Mouse (Mus musculus) MEL (cell line): ENCODE measurements at regions not wholly inside any gene's neighbourhood (a gene's known extent, or its start where the extent isn't known, plus 50 kb on each side); places are given as distances from the start of the nearest gene placed in this dataset.

Experiments
- DNase-seq: peaks from one replicate; pipeline ENCODE4 v3.0.0; 2011; ENCODE audit warnings: low read depth, low spot score
- H3K27ac ChIP-seq: 2 replicates; pipeline ENCODE4 v1.5.1; 2012; ENCODE audit warnings: low read depth, mild to moderate bottlenecking, control low read depth, low read length, moderate library complexity; ENCODE audit not compliant: control insufficient read depth
- H3K27me3 ChIP-seq, 2 experiments: fragments of 150-350 bp in 1 of 2; sonication (generic) in 1 of 2; 2 replicates each; pipeline ENCODE4 v1.6.1; 2012; ENCODE audit warnings: low read length in 2 of 2, mild to moderate bottlenecking in 2 of 2, improper control_type of control experiment in 1 of 2, moderate library complexity in 1 of 2; ENCODE audit not compliant: insufficient read depth in 2 of 2, control insufficient read depth in 1 of 2
- H3K36me3 ChIP-seq, 2 experiments: 2 replicates each; pipeline ENCODE4 v1.6.1; 2012 to 2014; ENCODE audit warnings: low read length in 2 of 2, improper control_type of control experiment in 1 of 2, inconsistent platforms in 1 of 2, mild to moderate bottlenecking in 1 of 2; ENCODE audit not compliant: insufficient read depth in 2 of 2, control insufficient read depth in 1 of 2
- H3K4me1 ChIP-seq, 2 experiments: fragments of 150-350 bp in 1 of 2; sonication (generic) in 1 of 2; 2 replicates each; pipeline ENCODE4 v1.6.1; 2012; ENCODE audit warnings: low read length in 2 of 2, improper control_type of control experiment in 1 of 2, mild to moderate bottlenecking in 1 of 2; ENCODE audit not compliant: insufficient read depth in 2 of 2, control insufficient read depth in 1 of 2
- H3K4me3 ChIP-seq, 2 experiments: fragments of 150-350 bp in 1 of 2; sonication (generic) in 1 of 2; 2 replicates each; pipeline ENCODE4 v1.5.1; 2012; ENCODE audit warnings: low read depth in 2 of 2, low read length in 2 of 2, mild to moderate bottlenecking in 2 of 2, moderate library complexity in 2 of 2, control low read depth in 1 of 2, improper control_type of control experiment in 1 of 2; ENCODE audit not compliant: control insufficient read depth in 1 of 2, insufficient read depth in 1 of 2
- H3K79me2 ChIP-seq: 2 replicates; pipeline ENCODE4 v1.6.1; 2012; ENCODE audit warnings: mild to moderate bottlenecking, low read length, moderate library complexity; ENCODE audit not compliant: control insufficient read depth, poor library complexity, insufficient read depth
- H3K9ac ChIP-seq: 2 replicates; pipeline ENCODE4 v1.6.1; 2012; ENCODE audit warnings: low read depth, mild to moderate bottlenecking, control low read depth, low read length, moderate library complexity; ENCODE audit not compliant: control insufficient read depth, poor library complexity, severe bottlenecking
- H3K9me3 ChIP-seq: fragments of 150-350 bp; sonication (generic); replicated peaks from 2 replicates; pipeline ENCODE4 v1.6.1; 2012; ENCODE audit warnings: mild to moderate bottlenecking, low read length, improper control_type of control experiment, moderate library complexity; ENCODE audit not compliant: insufficient read depth
- CHD1 ChIP-seq: IDR thresholded peaks from 2 replicates; pipeline ENCODE4 v1.6.1; 2012; ENCODE audit warnings: low read depth, mild to moderate bottlenecking, inconsistent platforms, low read length, improper control_type of control experiment
- CHD2 ChIP-seq: IDR thresholded peaks from 2 replicates; pipeline ENCODE4 v1.6.1; 2011; ENCODE audit warnings: low read length, improper control_type of control experiment
- CTCF ChIP-seq, 3 experiments: IDR thresholded peaks in 2 of 3; conservative IDR thresholded peaks in 1 of 3; 2 replicates each; pipeline ENCODE4 v1.5.1; 2011 to 2012; ENCODE audit warnings: low read length in 3 of 3, low read depth in 2 of 3, mild to moderate bottlenecking in 2 of 3, improper control_type of control experiment in 1 of 3, inconsistent platforms in 1 of 3, mixed read lengths in 1 of 3, moderate library complexity in 1 of 3; ENCODE audit not compliant: control insufficient read depth in 1 of 3, insufficient read depth in 1 of 3, poor library complexity in 1 of 3, severe bottlenecking in 1 of 3
- ELF1 ChIP-seq: IDR thresholded peaks from 2 replicates; pipeline ENCODE4 v1.6.1; 2014; ENCODE audit warnings: low read depth, mild to moderate bottlenecking, inconsistent platforms, low read length, improper control_type of control experiment, moderate library complexity
- EP300 ChIP-seq, 2 experiments: IDR thresholded peaks; 2 replicates each; pipeline ENCODE4 v1.6.1; 2011; ENCODE audit warnings: improper control_type of control experiment in 2 of 2, low read length in 2 of 2, low read depth in 1 of 2, mild to moderate bottlenecking in 1 of 2
- GABPA ChIP-seq: IDR thresholded peaks from 2 replicates; pipeline ENCODE4 v1.6.1; 2012; ENCODE audit warnings: low read depth, mild to moderate bottlenecking, inconsistent platforms, low read length, improper control_type of control experiment, moderate library complexity
- HCFC1 ChIP-seq: IDR thresholded peaks from 2 replicates; pipeline ENCODE4 v1.6.1; 2012; ENCODE audit warnings: low read depth, mild to moderate bottlenecking, inconsistent platforms, low read length, improper control_type of control experiment, moderate library complexity
- KAT2A ChIP-seq: conservative IDR thresholded peaks from 2 replicates; pipeline ENCODE4 v1.6.1; 2012; ENCODE audit warnings: low read depth, low read length, improper control_type of control experiment, inconsistent platforms
- MAFK ChIP-seq: IDR thresholded peaks from 2 replicates; pipeline ENCODE4 v1.6.1; 2011; ENCODE audit warnings: low read depth, mild to moderate bottlenecking, low read length, improper control_type of control experiment, borderline replicate concordance
- MAX ChIP-seq: IDR thresholded peaks from 2 replicates; pipeline ENCODE4 v1.6.1; 2011; ENCODE audit warnings: low read length, improper control_type of control experiment
- MAZ ChIP-seq: IDR thresholded peaks from 2 replicates; pipeline ENCODE4 v1.6.1; 2012; ENCODE audit warnings: low read depth, mild to moderate bottlenecking, inconsistent platforms, low read length, improper control_type of control experiment
- MEF2A ChIP-seq: IDR thresholded peaks from 2 replicates; pipeline ENCODE4 v1.6.1; 2014; ENCODE audit warnings: low read depth, mild to moderate bottlenecking, inconsistent platforms, low read length, improper control_type of control experiment; ENCODE audit not compliant: poor library complexity, insufficient replicate concordance, severe bottlenecking; ENCODE audit errors: extremely low read depth
- MXI1 ChIP-seq: IDR thresholded peaks from 2 replicates; pipeline ENCODE4 v1.6.1; 2011; ENCODE audit warnings: mild to moderate bottlenecking, low read depth, low read length, improper control_type of control experiment
- MYB ChIP-seq: IDR thresholded peaks from 2 replicates; pipeline ENCODE4 v1.6.1; 2011; ENCODE audit warnings: mild to moderate bottlenecking, low read depth, low read length, improper control_type of control experiment
- NELFE ChIP-seq: IDR thresholded peaks from 2 replicates; pipeline ENCODE4 v1.6.1; 2011; ENCODE audit warnings: low read depth, low read length, improper control_type of control experiment
- NRF1 ChIP-seq: IDR thresholded peaks from 2 replicates; pipeline ENCODE4 v1.6.1; 2014; ENCODE audit warnings: low read depth, mild to moderate bottlenecking, inconsistent platforms, low read length, improper control_type of control experiment, moderate library complexity; ENCODE audit not compliant: poor library complexity, insufficient read depth, severe bottlenecking
- POLR2A ChIP-seq, 2 experiments: IDR thresholded peaks; 2 replicates each; pipeline ENCODE4 v1.6.1; 2011 to 2012; ENCODE audit warnings: low read length in 2 of 2, mild to moderate bottlenecking in 2 of 2, control low read depth in 1 of 2, improper control_type of control experiment in 1 of 2, low read depth in 1 of 2, moderate library complexity in 1 of 2; ENCODE audit not compliant: control insufficient read depth in 1 of 2, insufficient read depth in 1 of 2, poor library complexity in 1 of 2
- POLR2AphosphoS5 ChIP-seq: IDR thresholded peaks from 2 replicates; pipeline ENCODE4 v1.6.1; 2012; ENCODE audit warnings: low read depth, borderline replicate concordance, mild to moderate bottlenecking, inconsistent platforms, low read length, moderate library complexity, mixed read lengths
- RAD21 ChIP-seq: IDR thresholded peaks from 2 replicates; pipeline ENCODE4 v1.6.1; 2011; ENCODE audit warnings: mild to moderate bottlenecking, low read depth, low read length, improper control_type of control experiment
- RCOR1 ChIP-seq: IDR thresholded peaks from 2 replicates; pipeline ENCODE4 v1.6.1; 2012; ENCODE audit warnings: low read depth, mild to moderate bottlenecking, inconsistent platforms, low read length, improper control_type of control experiment
- SIN3A ChIP-seq: IDR thresholded peaks from 2 replicates; pipeline ENCODE4 v1.6.1; 2012; ENCODE audit warnings: low read length, improper control_type of control experiment, inconsistent platforms
- TCF12 ChIP-seq: IDR thresholded peaks from 2 replicates; pipeline ENCODE4 v1.6.1; 2014; ENCODE audit warnings: low read depth, mild to moderate bottlenecking, inconsistent platforms, low read length, improper control_type of control experiment, moderate library complexity
- UBTF ChIP-seq: IDR thresholded peaks from 2 replicates; pipeline ENCODE4 v1.6.1; 2012; ENCODE audit warnings: low read depth, mild to moderate bottlenecking, inconsistent platforms, low read length, improper control_type of control experiment, moderate library complexity, borderline replicate concordance; ENCODE audit not compliant: insufficient read depth
- USF1 ChIP-seq: IDR thresholded peaks from 2 replicates; pipeline ENCODE4 v1.6.1; 2014; ENCODE audit warnings: low read depth, mild to moderate bottlenecking, inconsistent platforms, low read length, improper control_type of control experiment, moderate library complexity
- USF2 ChIP-seq, 2 experiments: IDR thresholded peaks; 2 replicates each; pipeline ENCODE4 v1.6.1; 2011 to 2012; ENCODE audit warnings: improper control_type of control experiment in 2 of 2, low read length in 2 of 2, borderline replicate concordance in 1 of 2, inconsistent platforms in 1 of 2, low read depth in 1 of 2, mild to moderate bottlenecking in 1 of 2; ENCODE audit not compliant: insufficient read depth in 1 of 2
- ZC3H11A ChIP-seq: IDR thresholded peaks from 2 replicates; pipeline ENCODE4 v1.6.1; 2012; ENCODE audit warnings: low read depth, mild to moderate bottlenecking, inconsistent platforms, low read length, improper control_type of control experiment
- ZMIZ1 ChIP-seq: IDR thresholded peaks from 2 replicates; pipeline ENCODE4 v1.6.1; 2012; ENCODE audit warnings: low read depth, mild to moderate bottlenecking, inconsistent platforms, low read length, improper control_type of control experiment, moderate library complexity

DNA sequence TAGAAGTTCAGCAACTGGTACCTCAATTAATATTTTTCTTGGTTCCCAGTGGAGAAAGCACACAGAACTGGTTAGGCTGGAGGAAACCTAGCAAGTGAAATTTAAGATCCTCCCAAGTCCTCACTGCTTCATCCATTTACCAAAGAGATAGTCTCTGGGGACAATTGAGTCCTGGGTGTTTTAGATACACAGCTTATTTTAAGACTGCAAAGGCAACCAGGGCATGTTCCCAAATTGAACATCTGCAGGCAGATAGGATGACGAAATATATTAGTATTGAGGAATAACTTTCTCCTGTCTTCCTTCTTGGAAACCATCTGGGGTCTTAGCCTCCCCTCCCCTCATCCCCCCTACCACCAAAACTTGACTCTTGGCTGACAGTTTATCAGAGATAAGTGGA lies 356.3 kb upstream of the Npvf start:
- Histone ChIP-seq H3K4me3 (no peak overlapping the region), H3K9me3 (no peaks in the 10 kb centered on the region), H3K79me2 (no peaks in the 10 kb centered on the region), H3K27ac (no peak overlapping the region), H3K27me3 (no peaks in the 10 kb centered on the region), H3K4me1 (no peaks in the 10 kb centered on the region), H3K9ac (no peak overlapping the region), H3K36me3 (no peaks in the 10 kb centered on the region)
- TF ChIP-seq RCOR1: no peak
- TF ChIP-seq POLR2AphosphoS5: no peak
- TF ChIP-seq MAX: no peak
- TF ChIP-seq MAZ: no peak
- no peak for TF ChIP-seq USF1
- TF ChIP-seq KAT2A: no peak
- TF ChIP-seq MEF2A: no peak
- TF ChIP-seq MYB: no peak
- no peak for TF ChIP-seq UBTF
- no peak for TF ChIP-seq USF2 (IDR thresholded peaks at IDR 0.05; ENCODE audit: borderline replicate concordance in 1 of 2, insufficient read depth in 1 of 2, low read depth in 1 of 2, low read length in 2 of 2)
- TF ChIP-seq ELF1: no peak
- no peak for TF ChIP-seq HCFC1
- no peak for TF ChIP-seq SIN3A
- TF ChIP-seq GABPA: no peak
- no peak for DNase-seq

DNA sequence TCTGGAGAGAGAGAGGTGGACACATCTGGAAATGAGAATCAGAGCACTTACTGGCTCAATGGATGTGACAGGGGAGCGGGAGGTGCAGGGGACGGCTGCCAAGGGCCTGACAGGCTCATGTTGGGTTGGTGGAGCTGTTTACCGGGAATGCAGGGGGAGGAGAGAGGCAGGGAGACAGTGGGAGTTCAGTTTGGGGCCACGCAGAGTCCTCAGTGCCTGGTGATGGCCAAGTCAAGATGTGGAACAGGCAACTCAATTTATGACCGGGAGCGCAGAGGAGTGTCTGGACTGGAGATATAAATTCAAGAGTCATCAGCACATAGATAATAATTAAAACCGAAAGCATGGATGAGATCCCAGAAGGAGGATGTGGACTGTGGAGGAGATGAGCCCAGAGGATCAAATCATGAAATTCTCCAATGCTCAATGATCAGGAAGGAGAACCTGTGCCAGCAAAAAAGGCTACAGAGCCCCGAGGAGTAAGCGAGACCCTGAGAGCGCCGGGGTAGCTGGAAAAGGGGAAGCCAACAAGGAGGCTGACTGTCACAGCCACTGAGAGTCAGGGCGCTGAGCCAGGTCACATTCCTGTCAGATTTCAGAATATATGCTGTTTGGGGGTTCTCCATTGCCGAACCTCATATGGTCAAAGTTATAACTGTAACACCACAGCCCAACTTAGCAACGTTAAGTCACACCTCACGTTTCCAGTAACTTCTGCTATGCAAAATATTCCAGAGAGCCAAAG lies 358.0 kb upstream of the Npvf start:
- DNase-seq: no peak
- Histone ChIP-seq H3K27ac (no peak overlapping the region), H3K36me3 (no peaks in the 10 kb centered on the region), H3K9me3 (no peaks in the 10 kb centered on the region), H3K9ac (no peak overlapping the region), H3K27me3 (no peaks in the 10 kb centered on the region), H3K4me3 (no peak overlapping the region), H3K79me2 (no peaks in the 10 kb centered on the region), H3K4me1 (no peaks in the 10 kb centered on the region)
- no peak for TF ChIP-seq ELF1
- TF ChIP-seq NRF1: no peak
- no peak for TF ChIP-seq POLR2A (IDR thresholded peaks at IDR 0.05; ENCODE audit: control insufficient read depth in 1 of 2, insufficient read depth in 1 of 2, low read depth in 1 of 2, low read length in 2 of 2, poor library complexity in 1 of 2)
- TF ChIP-seq KAT2A: no peak
- no peak for TF ChIP-seq CTCF (IDR thresholded peaks at IDR 0.05 in 2 of 3, conservative IDR thresholded peaks at IDR 0.05 in 1 of 3; ENCODE audit: control insufficient read depth in 1 of 3, insufficient read depth in 1 of 3, low read depth in 2 of 3, low read length in 3 of 3, poor library complexity in 1 of 3, severe bottlenecking in 1 of 3)
- no peak for TF ChIP-seq CHD2
- TF ChIP-seq ZC3H11A: no peak
- TF ChIP-seq UBTF: no peak
- TF ChIP-seq CHD1: no peak
- TF ChIP-seq TCF12: no peak
- no peak for TF ChIP-seq MAFK
- TF ChIP-seq NELFE: no peak
- no peak for TF ChIP-seq ZMIZ1
- TF ChIP-seq RAD21: no peak
- no peak for TF ChIP-seq MXI1
- no peak for TF ChIP-seq EP300 (IDR thresholded peaks at IDR 0.05; ENCODE audit: low read depth in 1 of 2, low read length in 2 of 2)
- no peak for TF ChIP-seq MYB
- TF ChIP-seq USF2 (IDR thresholded peaks at IDR 0.05; ENCODE audit: borderline replicate concordance in 1 of 2, insufficient read depth in 1 of 2, low read depth in 1 of 2, low read length in 2 of 2): no peak
